Mouse (Mus musculus): Measurements from ENCODE around the gene Krtap24-1.

DNA sequence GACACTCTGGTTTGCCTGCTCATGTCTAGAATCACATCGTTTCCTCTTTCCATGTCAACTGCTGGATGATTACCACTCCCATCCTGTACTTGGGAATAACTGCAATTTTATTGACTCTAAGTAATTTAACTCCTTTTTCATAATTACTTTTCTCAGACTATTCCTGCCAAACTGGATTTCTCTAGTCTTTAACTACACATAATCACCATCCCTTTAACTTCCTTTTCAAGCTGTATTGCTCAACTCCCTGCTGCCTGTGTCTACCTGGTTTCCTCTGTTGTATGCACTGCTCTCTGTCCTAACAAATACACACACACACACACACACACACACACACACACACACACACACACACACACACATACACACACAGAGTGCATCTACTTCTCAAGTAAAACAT lies 39.0 kb upstream of the Krtap24-1 start:
- no peak for TF ChIP-seq CTCF (IDR thresholded peaks at IDR 0.05; ENCODE audit: control insufficient read depth, insufficient read depth, insufficient replicate concordance, low read depth, low read length)
- no peak for TF ChIP-seq POLR2A (IDR thresholded peaks at IDR 0.05; ENCODE audit: control insufficient read depth, low read depth, low read length)

Measured in testis, adult 2 months (tissue).